ENCODE assay signal across 9 mouse cellular contexts in the genomic region with DNA sequence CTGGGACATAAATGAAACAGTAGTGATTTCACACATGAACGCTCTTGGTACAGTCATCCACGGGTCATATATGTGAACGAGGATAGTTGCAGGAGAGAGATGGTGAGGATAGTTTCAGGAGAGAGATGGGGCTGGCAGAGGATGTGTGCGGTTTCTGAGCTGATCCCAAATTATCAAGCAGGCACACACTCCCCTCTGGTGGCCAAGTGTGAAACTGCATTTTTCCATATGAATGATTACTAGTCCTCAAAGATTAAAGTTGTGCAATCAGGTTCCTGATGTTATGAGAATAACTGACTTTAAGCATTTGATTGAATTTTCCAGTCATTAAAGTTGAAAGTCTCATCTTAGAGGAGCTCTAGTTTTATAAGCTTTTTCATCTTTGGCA. TPM values are rescaled to one million over a fixed set of nuclear protein-coding genes. Genes with fewer than 3 reads are reported as not detected.
A peak's percentile ranks its signal among the peaks of the same experiment; 100 is the strongest.
DNase-seq lines count a peak whose midpoint lies in the region; ATAC-seq and TF ChIP-seq lines count a peak whose summit lies in the region.
"Had no signal": no experiment of that assay in that cellular context is flagged by ENCODE, and none has a peak within 500 bp of the region (broad histone marks: within the 10 kb centered on the region; RNA-seq: fewer than 3 reads in every experiment).

No protein-coding gene starts in this region.

- no peak overlapping the region for H3ac ChIP-seq in myocyte (ENCODE audit: control insufficient read depth, insufficient read length)

- no peaks in the 10 kb centered on the region for H3K79me2 ChIP-seq in myocyte (ENCODE audit: control insufficient read depth, insufficient read depth)

- peak; percentile 89 for TF ChIP-seq CTCF in heart, postnatal 0 days (IDR thresholded peaks at IDR 0.05; ENCODE audit: low read depth)
- TF ChIP-seq CTCF in kidney, postnatal 0 days (IDR thresholded peaks at IDR 0.05; ENCODE audit: low read depth), result peak; percentile 96

- no peaks in the 10 kb centered on the region for H3K27me3 ChIP-seq in heart, postnatal 0 days (ENCODE audit: control insufficient read depth, insufficient read depth, low read length)
- no peaks in the 10 kb centered on the region for H3K27me3 ChIP-seq in kidney, postnatal 0 days (ENCODE audit: insufficient read depth, low read length)
- H3K27me3 ChIP-seq in myocyte (ENCODE audit: control insufficient read depth, insufficient read depth, insufficient read length), result no peaks in the 10 kb centered on the region
- H3K27me3 ChIP-seq: heart, embryonic 13.5 days had no signal

- no peaks in the 10 kb centered on the region for H3K36me3 ChIP-seq in heart, postnatal 0 days (replicated peaks; ENCODE audit: control insufficient read depth, insufficient read depth, low read length)
- H3K36me3 ChIP-seq in kidney, postnatal 0 days (ENCODE audit: insufficient read depth, low read length), result no peaks in the 10 kb centered on the region
- H3K36me3 ChIP-seq in myocyte (ENCODE audit: control insufficient read depth, insufficient read depth), result no peaks in the 10 kb centered on the region

- TF ChIP-seq POLR2A in myocyte (IDR thresholded peaks at IDR 0.05; ENCODE audit: insufficient read length, low read depth), result no peak

- 7% methylated on average over 4 of the region's 4 CpGs for WGBS in heart, postnatal 0 days
- 13% methylated on average over 4 of the region's 4 CpGs for WGBS in kidney, postnatal 0 days

- no peak overlapping the region for H3K4me3 ChIP-seq in heart, postnatal 0 days (ENCODE audit: low read depth, low read length)
- H3K4me3 ChIP-seq in kidney, postnatal 0 days (replicated peaks; ENCODE audit: low read depth, low read length), result no peak overlapping the region
- no peak overlapping the region for H3K4me3 ChIP-seq in myocyte
- H3K4me3 ChIP-seq: heart, embryonic 13.5 days had no signal

- no peaks in the 10 kb centered on the region for H3K9me3 ChIP-seq in heart, postnatal 0 days (replicated peaks; ENCODE audit: control insufficient read depth, low read length)
- H3K9me3 ChIP-seq in kidney, postnatal 0 days (replicated peaks; ENCODE audit: low read length), result no peaks in the 10 kb centered on the region
- H3K9me3 ChIP-seq: heart, embryonic 13.5 days had no signal

- peak; percentile 41; the same call in 1 of the 2 replicates for ATAC-seq in heart, postnatal 0 days (ENCODE audit: insufficient read depth, low read depth)
- ATAC-seq in kidney, postnatal 0 days (replicated peaks; ENCODE audit: low FRiP score, low read depth), result peak; percentile 76

- DNase-seq in CD4-positive, CD25-positive, alpha-beta regulatory T cell, adult 2 months (ENCODE audit: low read depth, low spot score), result peak; percentile 79
- DNase-seq in R1 (ENCODE audit: low read depth, low spot score) (peak; percentile 59), liver (peak; percentile 64)
- DNase-seq in embryo, embryonic 10 days (ENCODE audit: low spot score), result peak; percentile 85
- peak; percentile 58 for DNase-seq in heart, postnatal 0 days (ENCODE audit: low spot score)
- DNase-seq in kidney, postnatal 0 days (ENCODE audit: low spot score), result peak; percentile 80
- peak; percentile 50 for DNase-seq in thymus, postnatal 25 days

- TF ChIP-seq EP300 in heart, postnatal 0 days (IDR thresholded peaks at IDR 0.05; ENCODE audit: low read depth), result no peak

- no peaks in the 10 kb centered on the region for H3K4me1 ChIP-seq in heart, postnatal 0 days (ENCODE audit: control insufficient read depth, insufficient read depth)
- H3K4me1 ChIP-seq in kidney, postnatal 0 days (replicated peaks; ENCODE audit: insufficient read depth, low read length), result no peaks in the 10 kb centered on the region

- H3K9ac ChIP-seq in heart, postnatal 0 days (replicated peaks; ENCODE audit: low read depth, low read length), result no peak overlapping the region
- H3K9ac ChIP-seq in kidney, postnatal 0 days (ENCODE audit: low read depth, low read length), result no peak overlapping the region
- H3K9ac ChIP-seq: heart, embryonic 13.5 days had no signal

- H3K4me2 ChIP-seq in heart, postnatal 0 days (ENCODE audit: low read depth, low read length), result no peak overlapping the region
- H3K4me2 ChIP-seq in kidney, postnatal 0 days (ENCODE audit: low read length), result no peak overlapping the region
- H3K4me2 ChIP-seq in myocyte (ENCODE audit: low read depth), result peak overlapping the region; percentile 78
- H3K4me2 ChIP-seq: heart, embryonic 13.5 days had no signal

- H3K27ac ChIP-seq in heart, postnatal 0 days (ENCODE audit: low read depth), result no peak overlapping the region
- no peak overlapping the region for H3K27ac ChIP-seq in kidney, postnatal 0 days
- H3K27ac ChIP-seq: heart, embryonic 13.5 days had no signal

TF ChIP-seq in myocyte, 11 proteins besides CTCF, POLR2A, EP300 and RAD21:
- no peak for TF ChIP-seq CEBPB (IDR thresholded peaks at IDR 0.05; ENCODE audit: insufficient read depth, poor library complexity, severe bottlenecking)

RNA-seq across cellular contexts. Expression of a gene that starts 43.4 kb away (rescaled TPM):
- 7.9 and 15.1 TPM in 2 replicates for total RNA-seq in heart, postnatal 0 days (2014; rRNA removed; ENCODE audit: low replicate concordance)
- polyA plus RNA-seq in heart, postnatal 0 days (2015; fragmentation: Nextera tagmentation; extraction: Ambion mirVana), result 11.3 and 12.2 TPM in 2 replicates
- polyA plus RNA-seq in kidney, postnatal 0 days (2015; fragmentation: Nextera tagmentation; extraction: Ambion mirVana), result 9.1 and 10.5 TPM in 2 replicates
- polyA plus RNA-seq in myocyte (2012; fragmentation: generic; extraction: Trizol), result 0.92 TPM
